Mouse (Mus musculus) testis, adult 2 months (tissue): Measurements from ENCODE around the gene Barhl1. TPM values are rescaled to one million over a fixed set of nuclear protein-coding genes. Genes with fewer than 3 reads are reported as not detected.

Experiments
- H3K27ac ChIP-seq: fragments of 200-500 bp; 2 replicates; pipeline ENCODE4 v1.5.1; 2012; ENCODE audit warnings: low read depth, low read length; ENCODE audit not compliant: control insufficient read depth, insufficient read depth
- H3K27me3 ChIP-seq: fragments of 200-500 bp; 2 replicates; pipeline ENCODE4 v1.6.1; 2012; ENCODE audit warnings: mild to moderate bottlenecking, low read length, moderate library complexity; ENCODE audit not compliant: control insufficient read depth, insufficient read depth
- H3K36me3 ChIP-seq: fragments of 200-500 bp; 2 replicates; pipeline ENCODE4 v1.6.1; 2012; ENCODE audit warnings: mild to moderate bottlenecking, low read length; ENCODE audit not compliant: control insufficient read depth, insufficient read depth
- H3K4me1 ChIP-seq: fragments of 200-500 bp; 2 replicates; pipeline ENCODE4 v1.6.1; 2012; ENCODE audit warnings: low read length; ENCODE audit not compliant: control insufficient read depth, insufficient read depth
- H3K4me3 ChIP-seq: fragments of 200-500 bp; 2 replicates; pipeline ENCODE4 v1.5.1; 2012; ENCODE audit warnings: low read depth, mild to moderate bottlenecking, low read length, moderate library complexity, mixed read lengths; ENCODE audit not compliant: control insufficient read depth
- CTCF ChIP-seq: fragments of 200-500 bp; IDR thresholded peaks from 2 replicates; pipeline ENCODE4 v1.5.1; 2012; ENCODE audit warnings: low read depth, mild to moderate bottlenecking, inconsistent platforms, low read length, moderate library complexity; ENCODE audit not compliant: control insufficient read depth, insufficient read depth, insufficient replicate concordance
- POLR2A ChIP-seq: fragments of 200-500 bp; IDR thresholded peaks from 2 replicates; pipeline ENCODE4 v1.6.1; 2012; ENCODE audit warnings: low read depth, mild to moderate bottlenecking, inconsistent platforms, low read length, moderate library complexity; ENCODE audit not compliant: control insufficient read depth
- polyA plus RNA-seq: library from polyadenylated mRNA; depleted of rRNA; stranded (reverse); fragments of >200 nt; gene quantifications from 2 replicates; pipeline ENCODE4 v1.2.3, GENCODE M21; 2012

Gene Barhl1
- polyA plus RNA-seq, 1 experiment: 0.35 TPM

DNA sequence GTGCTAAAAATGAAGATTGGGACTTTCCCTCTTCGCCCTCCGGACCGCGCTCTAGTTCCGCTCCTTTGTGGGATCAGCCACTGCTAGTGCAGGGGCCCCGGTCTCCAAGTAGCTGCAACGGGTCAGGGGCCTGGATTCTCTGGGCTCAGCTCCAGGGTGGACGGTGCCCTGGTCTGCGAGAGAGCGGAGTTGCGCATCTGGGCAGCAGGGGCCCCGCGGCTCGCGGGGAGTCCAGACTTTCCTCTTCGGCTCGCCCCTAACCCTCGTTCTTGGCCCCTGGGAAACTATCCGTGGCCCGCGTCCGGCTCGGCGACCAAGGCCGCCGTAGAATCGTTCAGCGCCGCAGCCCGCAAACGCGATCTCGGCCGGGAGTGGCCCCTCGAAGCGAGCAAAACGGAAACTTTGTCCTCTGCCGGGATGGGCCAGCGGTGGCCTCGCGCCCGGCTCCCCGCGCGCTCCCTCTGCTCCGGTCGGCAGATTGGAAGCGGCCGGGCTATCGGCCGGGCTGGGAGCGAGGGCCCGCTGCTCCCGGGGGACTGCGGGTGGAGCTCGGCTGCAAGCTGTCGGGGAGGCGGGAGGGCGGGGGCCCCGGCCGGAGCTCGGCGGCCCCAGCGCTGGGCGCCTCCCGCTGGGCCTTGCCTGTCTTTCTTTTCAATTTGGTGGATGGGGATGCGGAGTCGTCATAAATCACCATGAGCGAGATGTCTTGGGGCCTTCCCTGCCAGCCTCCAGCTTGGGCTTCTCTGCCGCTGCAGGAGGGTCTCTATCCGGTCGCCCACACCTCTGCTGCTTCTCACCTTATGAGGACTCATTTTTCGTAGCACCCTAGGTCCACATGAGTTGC lies 1.3 kb upstream of the Barhl1 start:
- Histone ChIP-seq H3K36me3 (no peaks in the 10 kb centered on the region), H3K4me1 (peaks cover 21% of the 10 kb centered on the region), H3K4me3 (peak overlapping the region; percentile 62), H3K27ac (no peak overlapping the region), H3K27me3 (peaks cover 8% of the 10 kb centered on the region; the same call in 1 of the 2 replicates)
- TF ChIP-seq POLR2A: no peak
- TF ChIP-seq CTCF: no peak

DNA sequence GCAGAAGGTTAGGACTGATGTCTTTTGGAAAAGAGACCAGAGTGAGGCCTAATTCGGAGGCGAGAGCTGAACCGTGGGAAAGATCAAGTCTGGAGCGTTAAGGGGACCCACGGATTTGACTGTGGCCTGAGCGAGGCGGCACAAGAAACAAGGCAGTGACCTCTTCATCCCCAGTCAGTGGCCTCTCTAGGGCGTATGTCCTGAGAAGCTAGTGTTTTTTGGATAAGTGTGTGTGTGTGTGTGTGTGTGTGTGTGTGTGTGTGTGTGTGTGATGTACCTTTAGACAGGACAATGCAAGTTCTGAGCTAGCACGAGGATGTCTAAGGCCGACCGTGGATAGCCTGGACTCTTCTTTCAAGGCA lies 669 bp upstream of the Barhl1 start:
- peaks cover 8% of the 10 kb centered on the region; the same call in 1 of the 2 replicates for H3K27me3 ChIP-seq
- peak overlapping the region; percentile 62; the same call in 1 of the 2 replicates for H3K4me3 ChIP-seq
- no peaks in the 10 kb centered on the region for H3K36me3 ChIP-seq
- H3K4me1 ChIP-seq: peaks cover 21% of the 10 kb centered on the region
- TF ChIP-seq POLR2A (no peak), CTCF (no peak)
- no peak overlapping the region for H3K27ac ChIP-seq

DNA sequence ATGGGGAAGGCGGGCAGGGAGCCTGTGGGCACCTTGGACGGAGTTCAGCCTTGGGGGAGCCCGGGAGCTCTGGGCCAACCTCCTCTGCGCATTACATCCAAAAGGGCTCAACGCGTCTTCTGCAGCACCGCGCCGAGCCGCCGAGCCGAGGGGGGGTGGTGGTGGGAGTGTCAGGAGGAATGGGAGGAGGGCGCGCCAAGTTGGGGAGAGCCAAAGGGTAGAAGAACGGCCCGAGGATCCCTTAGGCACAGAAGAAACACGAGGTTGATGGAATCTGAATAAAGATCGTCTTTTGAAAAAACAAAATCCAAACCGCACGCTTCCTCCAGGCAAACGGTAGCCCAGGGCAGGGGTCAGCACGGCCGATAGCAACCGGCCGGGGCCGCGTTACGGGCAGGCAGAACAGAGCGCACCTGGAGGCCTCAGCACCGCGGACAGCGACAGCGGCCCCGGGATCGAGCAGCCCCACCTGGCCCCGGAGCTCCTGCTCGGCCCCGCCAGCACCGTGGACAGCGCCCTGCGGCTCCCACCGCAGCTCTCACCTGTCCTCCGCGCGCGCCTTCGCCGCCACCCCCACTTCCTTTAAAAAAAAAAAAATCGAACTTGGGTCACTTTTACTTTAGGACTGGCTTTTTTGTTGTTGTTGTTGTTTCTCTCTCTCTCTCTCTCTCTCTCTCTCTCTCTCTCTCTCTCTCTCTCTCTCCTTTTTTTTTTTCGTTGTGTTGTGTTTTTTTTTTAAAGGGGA lies 528 bp downstream of the Barhl1 start:
- Histone ChIP-seq H3K4me1 (peaks cover 31% of the 10 kb centered on the region), H3K4me3 (peak overlapping the region; percentile 7; the same call in 1 of the 2 replicates), H3K27me3 (peaks cover 14% of the 10 kb centered on the region; the same call in 1 of the 2 replicates), H3K27ac (no peak overlapping the region), H3K36me3 (no peaks in the 10 kb centered on the region)
- TF ChIP-seq POLR2A: no peak

DNA sequence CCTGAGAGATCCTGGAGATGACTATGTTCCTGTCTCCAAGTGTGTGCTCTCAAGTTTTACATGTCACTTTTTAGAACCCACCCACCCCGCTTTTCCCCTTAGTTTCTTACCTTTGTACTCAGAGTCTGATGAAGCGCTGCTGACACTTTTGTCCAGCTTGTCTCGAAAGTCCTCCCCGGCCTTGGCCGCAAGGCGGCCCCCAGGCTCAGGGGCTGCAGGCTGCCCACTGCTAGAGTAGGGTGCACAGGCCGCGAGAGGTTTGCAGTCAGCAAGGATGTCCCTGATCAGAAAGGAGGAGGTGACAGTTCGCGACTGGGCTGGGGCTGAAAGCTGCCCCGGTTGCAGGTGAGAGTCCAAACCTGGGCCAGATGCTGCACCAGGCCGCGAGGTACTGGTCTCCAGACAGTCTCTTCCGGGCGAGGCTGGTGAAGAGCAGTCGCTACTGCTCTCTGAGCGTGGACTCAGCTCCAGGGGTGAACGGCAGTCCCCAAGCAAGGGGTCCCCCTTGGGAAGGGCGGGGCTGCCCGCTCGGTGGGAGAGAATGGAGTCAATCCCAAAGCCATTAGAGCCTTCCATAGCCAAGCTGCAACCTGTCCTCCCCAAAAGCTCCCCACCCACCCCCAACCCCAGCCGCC lies 1.2 kb downstream of the Barhl1 start:
- Histone ChIP-seq H3K27me3 (peaks cover 14% of the 10 kb centered on the region; the same call in 1 of the 2 replicates), H3K4me1 (peaks cover 31% of the 10 kb centered on the region), H3K36me3 (no peaks in the 10 kb centered on the region), H3K27ac (no peak overlapping the region), H3K4me3 (no peak overlapping the region)
- TF ChIP-seq CTCF: no peak
- no peak for TF ChIP-seq POLR2A

DNA sequence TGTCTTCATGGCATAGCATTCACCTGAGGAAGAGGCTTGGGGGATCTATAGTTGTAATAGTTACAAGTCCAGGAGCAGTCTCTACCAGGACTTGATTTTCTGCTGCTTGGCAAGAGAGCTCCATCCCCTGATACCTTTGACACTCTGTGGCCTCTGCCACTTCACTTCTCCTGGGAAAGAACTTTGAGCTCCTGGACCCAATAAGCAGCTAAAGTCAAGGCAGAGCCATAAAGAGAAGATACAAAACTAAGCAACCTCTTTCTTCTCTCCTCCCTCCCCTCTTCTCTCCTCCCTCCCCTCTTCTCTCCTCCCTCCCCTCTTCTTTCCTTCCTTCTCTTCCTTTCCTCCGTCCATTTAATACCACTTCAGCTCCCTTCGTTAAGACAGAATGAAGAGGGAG lies 2.3 kb downstream of the Barhl1 start:
- Histone ChIP-seq H3K27me3 (peaks cover 14% of the 10 kb centered on the region), H3K27ac (no peak overlapping the region), H3K4me3 (no peak overlapping the region), H3K4me1 (peaks cover 37% of the 10 kb centered on the region), H3K36me3 (no peaks in the 10 kb centered on the region)
- TF ChIP-seq POLR2A: no peak
- no peak for TF ChIP-seq CTCF

DNA sequence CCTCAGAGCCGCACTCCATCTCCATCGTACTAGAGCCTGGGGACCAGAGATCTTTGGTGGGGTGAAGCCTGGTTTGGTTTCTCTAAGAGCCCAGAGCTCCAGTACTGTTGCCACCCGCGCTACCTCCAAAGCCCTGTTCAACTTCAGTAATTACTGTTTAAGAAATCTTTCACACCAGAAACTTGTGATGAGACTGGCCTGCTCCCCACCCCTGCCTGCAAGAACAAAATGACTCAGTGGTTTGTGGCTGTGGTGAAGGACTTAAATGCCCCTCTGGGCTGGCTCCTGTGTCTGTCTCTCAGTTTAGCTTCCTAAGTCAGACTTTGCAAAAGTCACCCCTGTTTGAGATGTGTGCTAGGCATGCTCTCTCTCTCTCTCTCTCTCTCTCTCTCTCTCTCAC lies 3.5 kb downstream of the Barhl1 start:
- H3K4me1 ChIP-seq: peaks cover 45% of the 10 kb centered on the region
- no peaks in the 10 kb centered on the region for H3K36me3 ChIP-seq
- H3K4me3 ChIP-seq: no peak overlapping the region
- TF ChIP-seq POLR2A (no peak), CTCF (no peak)
- peaks cover 14% of the 10 kb centered on the region for H3K27me3 ChIP-seq
- H3K27ac ChIP-seq: no peak overlapping the region
